Mouse (Mus musculus): Measurements from ENCODE around the gene Syt3.

GRCm38 (mm10) chr7:44375207-44375606 lies 8.7 kb upstream of the Syt3 start:
- TF ChIP-seq CTCF (IDR thresholded peaks at IDR 0.05; ENCODE audit: low read depth, low read length) = no peak
- TF ChIP-seq POLR2A (IDR thresholded peaks at IDR 0.05; ENCODE audit: insufficient read depth, low read length) = no peak

Data from ES-Bruce4 (cell line).